Mouse (Mus musculus): ENCODE results near the gene Sestd1.

The Sestd1 gene

GRCm38 (mm10) chr2:77270136-77270535, 10.3 kb downstream of the Sestd1 start:
- no peak for DNase-seq

- DNase-seq = no peak
These were observed 11.7 kb downstream of the Sestd1 start for GRCm38 (mm10) chr2:77268612-77269239.

DNA sequence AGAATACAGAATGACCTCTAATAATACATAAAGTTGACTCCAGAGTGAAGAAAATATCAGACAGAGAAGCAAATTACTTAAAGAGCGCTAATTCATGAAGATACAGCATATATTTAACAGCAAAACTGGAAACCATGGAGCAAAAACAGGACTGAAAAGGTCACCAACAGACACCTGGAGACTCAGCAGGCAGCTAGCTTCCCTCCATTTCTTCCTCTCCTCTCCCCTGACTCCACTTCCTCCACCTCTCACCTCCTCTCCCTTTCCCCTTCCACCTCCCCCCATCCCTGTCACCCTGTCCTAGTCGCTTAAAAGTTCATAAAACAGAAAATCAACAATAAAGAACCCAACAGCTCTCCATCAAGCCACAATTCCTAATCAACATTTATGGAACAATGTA, 13.5 kb downstream of the Sestd1 start:
- DNase-seq = no peak

DNA sequence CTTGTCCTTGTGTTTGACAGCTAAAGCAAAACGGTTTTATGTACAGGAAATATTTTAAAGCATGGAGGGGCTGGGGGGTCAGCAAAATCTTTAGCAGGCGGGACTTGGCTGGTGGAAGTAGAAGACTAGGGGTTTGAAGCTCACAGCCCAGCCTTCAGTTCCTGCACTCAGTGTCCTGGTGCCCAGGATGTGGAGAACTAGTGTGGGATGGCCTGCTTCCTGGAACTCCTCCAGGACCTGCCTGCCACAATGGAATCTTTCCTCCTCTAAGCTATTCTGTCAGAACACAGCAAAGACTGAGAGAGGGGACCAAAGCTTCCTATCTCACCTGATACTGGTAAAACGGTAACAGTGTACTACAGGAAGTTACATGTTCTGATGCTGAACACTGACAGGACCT, 14.4 kb downstream of the Sestd1 start:
- no peak for DNase-seq

GRCm38 (mm10) chr2:77265301-77265700, 15.1 kb downstream of the Sestd1 start:
- DNase-seq = no peak

DNA sequence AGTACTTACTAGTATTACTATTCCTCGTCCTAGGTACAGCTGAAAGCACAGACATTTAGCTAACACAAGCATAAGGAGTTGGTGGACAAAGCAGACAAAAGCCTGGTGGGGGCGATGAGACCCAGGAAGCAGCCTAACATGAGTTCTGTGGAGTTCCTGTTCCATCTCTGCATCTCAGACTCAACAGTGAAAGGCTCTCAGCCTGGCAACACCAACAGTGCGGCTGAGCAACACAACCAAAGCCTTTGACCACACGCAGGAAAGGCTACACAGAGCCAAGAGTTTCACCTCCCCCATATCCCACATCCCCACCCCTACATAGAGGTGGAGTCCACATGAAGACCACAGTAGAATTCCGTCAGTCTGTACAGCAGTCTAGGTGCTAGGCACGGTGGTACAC, 15.8 kb downstream of the Sestd1 start:
- no peak for DNase-seq

GRCm38 (mm10) chr2:77263477-77264435, 16.6 kb downstream of the Sestd1 start:
- no peak for DNase-seq

DNA sequence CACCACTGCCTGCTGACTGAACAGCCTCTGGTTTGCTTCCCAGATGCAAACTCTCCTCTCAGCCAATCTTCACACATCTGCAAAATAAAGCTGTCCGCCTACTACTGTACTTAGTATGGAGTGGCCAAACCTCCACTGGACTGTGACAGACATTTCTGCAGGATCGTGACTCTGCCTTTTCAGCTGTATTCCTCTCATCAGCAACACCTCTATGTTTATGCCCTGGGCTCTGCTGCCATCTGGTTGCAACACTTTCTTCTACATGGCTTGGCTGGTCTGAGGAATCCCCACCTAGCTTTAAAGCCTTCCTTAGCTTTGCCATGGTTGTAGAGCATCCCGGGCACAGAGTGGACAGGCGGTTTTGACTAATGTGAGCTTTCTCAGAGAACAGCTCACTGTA, 20.3 kb downstream of the Sestd1 start:
- DNase-seq = no peak

- DNase-seq = no peak
These were observed 27.2 kb downstream of the Sestd1 start for GRCm38 (mm10) chr2:77253227-77253626.

GRCm38 (mm10) chr2:77251736-77252135, 28.7 kb downstream of the Sestd1 start:
- DNase-seq = no peak

GRCm38 (mm10) chr2:77249771-77250681, 30.4 kb downstream of the Sestd1 start:
- DNase-seq = peak; percentile 54

DNA sequence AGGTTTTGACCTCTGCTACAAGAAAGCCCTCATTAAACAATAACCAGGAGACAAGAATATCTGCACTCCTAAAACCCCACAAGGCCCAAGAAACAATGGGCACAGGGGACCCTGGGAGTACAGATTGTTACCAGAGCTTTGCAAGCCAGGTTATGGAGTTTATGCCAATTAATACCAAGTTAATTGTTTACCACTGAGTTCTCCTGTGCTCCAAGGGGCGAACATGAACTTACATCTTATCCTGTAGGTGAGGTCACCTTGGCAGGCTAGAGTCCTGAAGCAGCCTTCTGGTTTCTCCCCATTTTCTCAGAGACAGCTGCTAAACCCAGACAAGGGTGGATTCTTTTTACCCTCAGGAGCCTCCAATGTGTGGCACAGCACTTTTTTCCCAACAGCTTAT, 32.0 kb downstream of the Sestd1 start:
- no peak for DNase-seq

DNA sequence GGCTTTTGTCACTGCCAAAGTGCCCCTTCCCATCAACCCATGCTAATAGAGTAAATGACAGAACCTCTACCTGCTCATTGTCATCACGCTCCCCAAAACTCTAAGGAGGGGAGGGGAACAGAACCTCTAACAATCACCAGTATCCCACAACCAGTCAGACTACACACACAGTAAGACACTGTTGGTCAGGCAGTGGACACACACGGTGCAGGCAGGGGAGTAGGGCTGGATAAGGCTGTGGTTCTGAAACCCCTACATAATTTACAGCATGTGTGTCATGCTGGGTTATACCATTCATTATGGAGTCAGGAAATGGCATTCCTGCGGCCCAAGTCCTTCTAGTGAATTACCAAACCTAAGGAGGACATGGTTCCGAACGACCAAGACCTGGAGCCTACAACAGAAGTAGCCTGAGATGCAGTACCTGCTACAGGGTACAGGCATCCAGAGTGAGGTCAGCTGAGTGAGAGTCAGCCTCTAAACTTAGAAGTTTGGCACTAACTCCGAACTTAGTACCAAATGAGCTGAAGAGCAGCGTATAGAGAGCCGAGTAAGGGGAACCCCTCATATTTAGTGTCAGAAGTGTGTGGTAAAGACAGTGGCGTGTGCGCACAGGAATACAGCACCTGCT, 33.1 kb downstream of the Sestd1 start:
- DNase-seq = no peak

DNA sequence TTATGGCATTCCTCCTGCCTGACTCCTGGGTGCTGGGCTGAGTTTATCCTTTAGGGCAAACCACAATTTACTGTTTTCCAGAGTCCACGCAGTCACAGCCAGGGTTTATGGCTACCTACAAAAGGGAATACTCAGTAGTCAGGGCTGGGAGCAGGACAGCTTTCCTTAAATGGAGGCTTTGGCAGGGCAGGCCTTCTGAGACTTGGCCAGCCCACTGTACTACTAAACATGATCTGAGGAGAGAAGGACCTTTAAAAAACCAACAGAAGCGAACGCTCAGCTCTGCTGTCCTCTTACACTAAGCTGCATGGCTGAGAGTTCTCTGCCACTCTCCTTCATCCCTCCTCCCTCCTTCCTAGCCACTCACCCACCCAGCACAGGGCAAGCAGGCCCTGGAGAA, 34.6 kb downstream of the Sestd1 start:
- no peak for DNase-seq

GRCm38 (mm10) chr2:77242248-77242647, 38.1 kb downstream of the Sestd1 start:
- no peak for DNase-seq

DNA sequence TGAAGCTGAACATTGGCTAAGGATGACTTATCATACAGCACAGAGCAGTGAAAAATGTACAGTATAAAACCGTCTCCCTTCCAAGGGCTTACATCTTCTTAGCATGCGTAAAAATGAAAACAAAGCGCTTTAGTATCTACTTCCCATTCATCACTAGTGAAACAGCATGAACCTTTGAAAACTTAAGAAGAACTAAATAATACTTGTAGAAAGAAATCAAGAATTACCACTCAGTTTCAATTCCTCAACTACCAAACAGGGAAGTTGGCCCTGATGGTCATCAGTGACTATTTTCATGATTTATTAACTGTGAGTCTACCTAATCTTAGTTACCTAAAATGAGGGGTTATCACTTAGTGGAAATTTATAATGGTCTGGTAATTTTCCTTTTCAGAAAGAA, 41.8 kb downstream of the Sestd1 start:
- DNase-seq = no peak

DNA sequence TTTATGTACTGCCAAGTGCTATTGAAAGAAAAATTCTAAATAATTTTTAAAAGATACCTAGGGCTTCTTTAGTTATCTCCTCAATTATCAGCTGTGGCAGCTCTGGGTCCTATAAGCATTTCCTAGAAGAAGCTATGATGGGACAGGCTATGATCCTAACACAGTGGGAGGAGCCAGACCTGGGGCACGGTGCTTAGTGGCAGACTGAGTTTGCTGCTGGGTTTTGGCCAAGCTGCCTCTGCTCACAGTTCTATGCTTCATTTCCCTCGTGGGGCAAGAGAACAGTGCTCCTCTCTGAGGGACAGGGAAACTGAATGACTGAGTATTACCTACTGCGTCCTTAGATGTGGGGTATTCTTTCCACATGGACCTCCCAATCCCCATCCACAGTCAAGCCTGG, 42.3 kb downstream of the Sestd1 start:
- no peak for DNase-seq

DNA sequence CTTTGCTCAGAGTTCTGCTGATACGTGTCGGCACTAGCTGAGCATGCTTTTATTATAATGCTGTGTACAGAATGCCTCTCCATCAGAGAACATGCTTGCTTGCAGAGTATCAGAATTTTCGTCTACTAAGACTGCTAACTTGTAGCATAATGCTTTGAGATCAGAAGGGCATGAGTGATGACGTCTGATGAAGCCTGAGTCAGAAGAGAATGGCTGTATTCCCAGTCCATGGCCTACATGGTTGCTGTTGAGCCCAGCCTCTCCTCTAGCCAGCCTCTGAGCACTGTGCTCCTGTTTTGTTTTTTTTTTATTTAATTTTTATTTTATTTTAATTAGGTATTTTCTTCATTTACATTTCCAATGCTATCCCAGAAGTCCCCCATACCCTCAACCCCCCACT, 43.5 kb downstream of the Sestd1 start:
- no peak for DNase-seq

DNA sequence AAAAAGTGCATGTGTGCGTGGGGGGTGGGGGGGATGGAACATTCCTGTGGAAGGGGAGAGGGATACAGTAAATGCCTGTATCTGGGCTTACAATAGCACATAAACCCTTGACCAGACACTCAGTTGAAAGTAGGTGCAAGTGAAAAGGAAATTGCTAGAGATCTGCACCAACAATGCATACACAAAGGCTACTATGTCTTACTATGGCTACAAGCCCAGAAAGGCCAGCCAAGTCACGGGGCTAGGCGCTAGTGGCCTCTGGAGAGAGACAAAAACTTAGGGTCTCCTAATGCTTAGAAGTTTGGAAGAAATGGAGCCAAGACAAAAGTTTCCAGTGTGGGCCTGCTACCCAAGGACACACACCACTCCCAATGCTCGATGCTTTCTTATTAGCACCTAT, 44.5 kb downstream of the Sestd1 start:
- DNase-seq = no peak

- DNase-seq = no peak
These were observed 47.8 kb downstream of the Sestd1 start for GRCm38 (mm10) chr2:77232604-77233003.

GRCm38 (mm10) chr2:77220960-77221359, 59.4 kb downstream of the Sestd1 start:
- DNase-seq = no peak

DNA sequence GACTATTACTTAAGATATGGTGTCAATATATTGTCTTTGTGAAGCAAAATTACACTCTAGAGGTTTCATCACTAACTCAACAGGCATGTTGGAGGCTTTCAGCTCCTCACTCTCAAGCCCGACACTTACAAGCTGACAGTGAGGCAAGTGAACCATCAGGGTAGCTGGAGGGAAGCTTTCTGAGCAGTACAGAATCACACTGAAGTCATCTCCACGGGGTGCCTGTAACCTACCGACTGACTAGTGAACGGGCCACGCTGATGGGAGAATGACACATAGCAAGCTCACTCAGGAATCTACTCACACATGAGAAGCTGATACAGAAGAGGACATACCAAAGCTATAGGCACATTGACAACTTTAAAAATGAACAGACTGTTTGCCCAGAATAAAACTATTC, 67.5 kb downstream of the Sestd1 start:
- no peak for DNase-seq

GRCm38 (mm10) chr2:77206951-77207350, 73.4 kb downstream of the Sestd1 start:
- no peak for DNase-seq

All from thymus, postnatal 14 days (tissue).